Mouse (Mus musculus): Measurements from ENCODE around the gene Tenm4.

GRCm38 (mm10) chr7:96920447-96921095 is 749.5 kb downstream of the Tenm4 start:
- TF ChIP-seq CTCF (IDR thresholded peaks at IDR 0.05) (no peak), EP300 (IDR thresholded peaks at IDR 0.05) (no peak)

All from lung, postnatal 0 days (tissue).